Mouse (Mus musculus): ENCODE data around the gene Dcp1b.
A peak's percentile ranks its signal among the peaks of the same experiment; 100 is the strongest.

Dcp1b gene

GRCm38 (mm10) chr6:119235441-119235840 lies 60.4 kb downstream of the Dcp1b start:
- no peak for DNase-seq (ENCODE audit: low spot score)

- DNase-seq (ENCODE audit: low spot score), result no peak
Measured at GRCm38 (mm10) chr6:119236241-119236640, 61.2 kb downstream of the Dcp1b start, which contains the start of gene Cacna2d4. Cacna2d4 (plus strand) TSS chr6:119236526.

GRCm38 (mm10) chr6:119237427-119237989 lies 62.5 kb downstream of the Dcp1b start:
- peak; percentile 77 for DNase-seq (ENCODE audit: low spot score)

GRCm38 (mm10) chr6:119239341-119240005 lies 64.4 kb downstream of the Dcp1b start:
- no peak for DNase-seq (ENCODE audit: low spot score)

- DNase-seq (ENCODE audit: low spot score), result no peak
Measured at GRCm38 (mm10) chr6:119240256-119240655, 65.2 kb downstream of the Dcp1b start.

- DNase-seq (ENCODE audit: low spot score), result no peak
Measured at GRCm38 (mm10) chr6:119240871-119241705, 66.0 kb downstream of the Dcp1b start.

GRCm38 (mm10) chr6:119246082-119246481 lies 71.0 kb downstream of the Dcp1b start:
- DNase-seq (ENCODE audit: low spot score), result no peak

- DNase-seq (ENCODE audit: low spot score), result no peak
Measured at GRCm38 (mm10) chr6:119248578-119248977, 73.5 kb downstream of the Dcp1b start.

GRCm38 (mm10) chr6:119249726-119250125 lies 74.7 kb downstream of the Dcp1b start:
- DNase-seq (ENCODE audit: low spot score), result no peak

GRCm38 (mm10) chr6:119251704-119252103 lies 76.7 kb downstream of the Dcp1b start:
- no peak for DNase-seq (ENCODE audit: low spot score)

All from adipocyte (in vitro differentiated cells).